Mouse (Mus musculus) hindbrain, embryonic 16.5 days (tissue): Measurements from ENCODE around the gene C7. TPM values are rescaled to one million over a fixed set of nuclear protein-coding genes. Genes with fewer than 3 reads are reported as not detected.

Source experiments
- ATAC-seq: fragments of 200-750 bp; cut with Nextera tagmentation; 2 replicates; pipeline ENCODE4 v1.8.0; 2017; ENCODE audit warnings: moderate TSS enrichment, moderate library complexity
- H3K27ac ChIP-seq: fragments of 300-500 bp; sonication (generic); 2 replicates; pipeline ENCODE4 v1.5.1; 2014; ENCODE audit warnings: low read depth, mild to moderate bottlenecking, control low read depth, low read length, moderate library complexity
- H3K27me3 ChIP-seq: fragments of 300-500 bp; sonication (generic); replicated peaks from 2 replicates; pipeline ENCODE4 v1.6.1; 2014; ENCODE audit warnings: low read length; ENCODE audit not compliant: control insufficient read depth, insufficient read depth
- H3K36me3 ChIP-seq: fragments of 300-500 bp; sonication (generic); 2 replicates; pipeline ENCODE4 v1.6.1; 2014; ENCODE audit warnings: mild to moderate bottlenecking, low read length, moderate library complexity, mixed read lengths; ENCODE audit not compliant: control insufficient read depth, insufficient read depth
- H3K4me1 ChIP-seq: fragments of 300-500 bp; sonication (generic); 2 replicates; pipeline ENCODE4 v1.6.1; 2014; ENCODE audit warnings: low read depth, low read length; ENCODE audit not compliant: control insufficient read depth, insufficient read depth
- H3K4me2 ChIP-seq: fragments of 300-500 bp; sonication (generic); 2 replicates; pipeline ENCODE4 v1.6.1; 2014; ENCODE audit warnings: mild to moderate bottlenecking, low read length, control low read depth, moderate library complexity
- H3K4me3 ChIP-seq: fragments of 300-500 bp; sonication (generic); 2 replicates; pipeline ENCODE4 v1.5.1; 2014; ENCODE audit warnings: mild to moderate bottlenecking, low read length, control low read depth, moderate library complexity
- H3K9ac ChIP-seq: fragments of 300-500 bp; sonication (generic); 2 replicates; pipeline ENCODE4 v1.6.1; 2014; ENCODE audit warnings: low read depth, mild to moderate bottlenecking, control low read depth, low read length, moderate library complexity
- H3K9me3 ChIP-seq: fragments of 300-500 bp; sonication (generic); 2 replicates; pipeline ENCODE4 v1.6.1; 2014; ENCODE audit warnings: mild to moderate bottlenecking, low read length, moderate library complexity; ENCODE audit not compliant: control insufficient read depth
- WGBS: fragments of 180-500 bp; shearing (Covaris S2); extraction: QIAGEN DNeasy Blood & Tissue Kit; methylation state at CpG from one replicate; pipeline ENCODE4 v1.1.7; 2014; 5-methylcytosine and 5-hydroxymethylcytosine counted together
- polyA plus RNA-seq: library from polyadenylated mRNA; unstranded; fragments of >200 nt; fragmentation: Nextera tagmentation; extraction: Ambion mirVana; gene quantifications from 2 replicates; pipeline ENCODE4 v1.2.1, GENCODE M21; 2015

The C7 gene
- polyA plus RNA-seq, 1 experiment from 2014 or later: 0.11 TPM

DNA sequence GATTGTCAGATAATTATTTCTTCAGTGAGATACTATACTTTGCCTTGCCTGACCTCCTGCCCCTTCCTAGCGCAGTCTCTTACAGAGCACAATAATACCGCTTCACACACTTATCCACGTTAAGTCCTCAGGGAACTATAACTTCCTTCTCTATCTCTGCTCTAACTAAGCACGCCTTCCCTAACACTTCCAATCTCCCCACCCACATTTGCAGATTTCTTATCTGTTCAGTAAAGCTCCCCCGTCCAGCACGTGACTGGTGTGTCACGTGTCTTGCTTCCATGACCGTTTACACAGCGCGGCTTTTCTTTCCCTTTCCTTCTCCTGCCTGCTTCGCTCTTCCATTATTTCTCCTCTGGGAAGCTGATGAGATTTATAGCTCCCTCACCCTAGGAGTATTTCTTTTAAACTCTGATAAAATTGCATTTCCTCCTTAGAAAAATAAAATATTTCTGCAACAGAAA lies 53.9 kb downstream of the C7 start:
- H3K4me1 ChIP-seq: no peaks in the 10 kb centered on the region
- H3K4me2 ChIP-seq: no peak overlapping the region
- no peak overlapping the region for H3K27ac ChIP-seq
- WGBS: 87% methylated on average over 11 of the region's 11 CpGs
- ATAC-seq: no peak
- no peaks in the 10 kb centered on the region for H3K9me3 ChIP-seq
- no peak overlapping the region for H3K9ac ChIP-seq
- no peaks in the 10 kb centered on the region for H3K27me3 ChIP-seq
- H3K36me3 ChIP-seq: no peaks in the 10 kb centered on the region
- no peak overlapping the region for H3K4me3 ChIP-seq

GRCm38 (mm10) chr15:5003503-5004196 lies 59.9 kb downstream of the C7 start:
- Histone ChIP-seq H3K4me3 (no peak overlapping the region), H3K4me1 (no peaks in the 10 kb centered on the region), H3K27me3 (no peaks in the 10 kb centered on the region), H3K36me3 (no peaks in the 10 kb centered on the region), H3K27ac (no peak overlapping the region), H3K9me3 (no peaks in the 10 kb centered on the region), H3K4me2 (no peak overlapping the region), H3K9ac (no peak overlapping the region)
- no peak for ATAC-seq
- WGBS: 74% methylated on average over 6 of the region's 6 CpGs

GRCm38 (mm10) chr15:5002903-5003302 lies 60.6 kb downstream of the C7 start:
- 15% methylated on average over 2 of the region's 2 CpGs for WGBS
- H3K4me1 ChIP-seq: no peaks in the 10 kb centered on the region
- no peak overlapping the region for H3K9ac ChIP-seq
- H3K36me3 ChIP-seq: no peaks in the 10 kb centered on the region
- no peaks in the 10 kb centered on the region for H3K27me3 ChIP-seq
- H3K4me2 ChIP-seq: no peak overlapping the region
- no peaks in the 10 kb centered on the region for H3K9me3 ChIP-seq
- H3K27ac ChIP-seq: no peak overlapping the region
- peak; percentile 52; the same call in 1 of the 2 replicates for ATAC-seq
- no peak overlapping the region for H3K4me3 ChIP-seq

GRCm38 (mm10) chr15:4973355-4973754 lies 90.2 kb downstream of the C7 start:
- Histone ChIP-seq H3K4me1 (no peaks in the 10 kb centered on the region), H3K36me3 (no peaks in the 10 kb centered on the region), H3K4me3 (no peak overlapping the region), H3K9ac (no peak overlapping the region), H3K27me3 (no peaks in the 10 kb centered on the region), H3K9me3 (no peaks in the 10 kb centered on the region), H3K27ac (no peak overlapping the region), H3K4me2 (no peak overlapping the region)
- 82% methylated on average over 1 of the region's 1 CpGs for WGBS
- ATAC-seq: no peak

Other genes with a start within 250 kb of the C7 start
- not detected in 2 replicates for gene Mroh2b, start 165.0 kb downstream of the C7 start, polyA plus RNA-seq
- 0.42 and 0.56 TPM in 2 replicates for gene Card6, start 44.8 kb upstream of the C7 start, polyA plus RNA-seq
- gene Rpl37, start 52.9 kb upstream of the C7 start, polyA plus RNA-seq: 243 and 252 TPM in 2 replicates
- gene Prkaa1, start 80.1 kb upstream of the C7 start, polyA plus RNA-seq: 14.4 and 14.9 TPM in 2 replicates
- gene Ttc33, start 121.8 kb upstream of the C7 start, polyA plus RNA-seq: 52.5 and 54.3 TPM in 2 replicates
- 3.4 and 3.9 TPM in 2 replicates for gene Ptger4, start 180.4 kb upstream of the C7 start, polyA plus RNA-seq